Mouse (Mus musculus): ENCODE results near the gene Nop58. TPM values are rescaled to one million over a fixed set of nuclear protein-coding genes. Genes with fewer than 3 reads are reported as not detected.
"Not testable (repeated sequence)": the region's sequence is repeated elsewhere in the genome, so short reads cannot be mapped to it uniquely, and the experiment has no call there.

The Nop58 gene
- polyA plus RNA-seq (2015; fragmentation: Nextera tagmentation; extraction: Ambion mirVana): 172 and 181 TPM in 2 replicates

DNA sequence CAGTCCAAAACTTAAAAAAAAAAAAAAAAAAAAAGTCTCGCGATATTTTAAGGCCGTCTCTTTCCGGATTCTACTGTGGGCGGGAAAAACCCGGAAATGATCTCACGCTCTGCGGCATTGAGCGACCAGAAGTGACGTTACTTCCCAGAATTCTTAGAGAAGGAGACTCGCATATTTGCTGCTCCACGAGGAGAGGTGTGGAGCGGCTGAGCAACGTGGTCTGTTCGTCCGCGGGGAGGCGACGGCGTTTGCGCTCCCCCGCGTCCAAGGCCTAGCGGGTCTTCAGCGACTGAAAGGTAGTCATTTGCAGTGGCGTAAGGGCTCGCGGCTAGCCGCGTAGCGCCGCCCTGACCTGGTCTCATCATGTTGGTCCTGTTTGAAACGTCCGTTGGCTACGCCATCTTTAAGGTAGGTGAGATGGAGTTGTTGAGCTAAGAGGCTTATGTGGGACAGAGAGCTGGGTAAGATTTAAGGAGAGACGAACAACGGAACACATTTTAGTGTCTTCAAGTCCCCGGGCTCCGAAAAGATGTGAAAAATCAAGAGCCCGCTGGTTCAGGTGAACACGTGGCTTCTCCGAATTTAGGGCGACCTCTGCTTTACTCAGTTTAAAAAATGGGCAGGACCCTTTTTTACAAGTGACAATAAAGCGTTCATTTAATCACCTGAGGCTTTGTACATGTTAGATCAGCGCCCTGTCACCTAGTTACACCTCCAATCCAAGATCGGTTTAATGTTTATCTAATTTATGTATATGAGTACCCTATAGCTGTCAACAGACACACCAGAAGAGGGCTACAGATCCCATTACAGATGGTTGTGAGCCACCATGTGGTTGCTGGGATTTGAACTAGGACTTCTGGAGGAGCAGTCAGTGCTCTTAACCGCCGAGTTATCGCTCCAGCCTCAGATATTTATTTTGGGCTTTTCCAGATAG, at the start of gene Nop58:
Gene Nop58, plus strand, starts transcription at position 153 of the 937 bp plus-strand sequence.
- WGBS: under 1% methylated on average over 49 of the region's 49 CpGs
- peak; percentile 99 for ATAC-seq

DNA sequence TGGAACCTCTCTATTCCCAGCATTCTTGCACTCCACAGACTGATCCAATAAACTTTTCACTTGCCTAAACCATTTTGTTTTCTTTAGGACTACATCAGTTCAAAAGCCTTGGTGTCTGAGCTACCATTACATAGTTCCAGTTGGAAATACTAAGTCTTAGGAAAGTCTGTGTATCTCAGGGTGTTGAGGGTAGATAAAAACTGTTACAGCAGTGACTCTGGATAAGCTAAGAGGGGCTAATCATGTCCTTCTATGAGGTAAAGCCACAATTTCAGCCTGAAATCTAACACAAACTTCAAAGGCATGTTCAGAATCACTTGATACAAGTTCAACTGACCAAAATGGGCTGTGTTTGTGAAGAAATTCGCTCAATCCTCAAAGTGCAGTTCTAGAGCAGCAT, 48.4 kb upstream of the Nop58 start:
- Histone ChIP-seq H3K27ac (ENCODE audit: low read length) (no peak overlapping the region), H3K9ac (replicated peaks; ENCODE audit: low read depth, low read length) (no peak overlapping the region), H3K4me3 (replicated peaks; ENCODE audit: low read length) (no peak overlapping the region), H3K4me1 (replicated peaks; ENCODE audit: control insufficient read depth, insufficient read depth, low read length) (no peaks in the 10 kb centered on the region), H3K27me3 (replicated peaks; ENCODE audit: control insufficient read depth, insufficient read depth, low read length) (no peaks in the 10 kb centered on the region), H3K36me3 (ENCODE audit: control insufficient read depth, insufficient read depth) (peaks cover 3% of the 10 kb centered on the region; the same call in 1 of the 2 replicates), H3K4me2 (ENCODE audit: low read length) (no peak overlapping the region), H3K9me3 (ENCODE audit: control insufficient read depth, low read length) (no peaks in the 10 kb centered on the region)
- WGBS: 76% methylated on average over 1 of the region's 1 CpGs
- no peak for ATAC-seq

More for the DNA sequence above, at the start of gene Nop58:
- no peaks in the 10 kb centered on the region for H3K36me3 ChIP-seq (ENCODE audit: control insufficient read depth, insufficient read depth)
- H3K4me2 ChIP-seq (ENCODE audit: low read length): peak within 1 kb of the TSS; percentile 87
- peaks cover 7% of the 10 kb centered on the region; the same call in 1 of the 2 replicates for H3K27me3 ChIP-seq (replicated peaks; ENCODE audit: control insufficient read depth, insufficient read depth, low read length)
- peaks cover 19% of the 10 kb centered on the region for H3K4me1 ChIP-seq (replicated peaks; ENCODE audit: control insufficient read depth, insufficient read depth, low read length)
- no peaks in the 10 kb centered on the region for H3K9me3 ChIP-seq (ENCODE audit: control insufficient read depth, low read length)
- peak within 1 kb of the TSS; percentile 87 for H3K27ac ChIP-seq (ENCODE audit: low read length)
- H3K9ac ChIP-seq (replicated peaks; ENCODE audit: low read depth, low read length): peak within 1 kb of the TSS; percentile 79
- peak within 1 kb of the TSS; percentile 98 for H3K4me3 ChIP-seq (replicated peaks; ENCODE audit: low read length)

GRCm38 (mm10) chr1:59638371-59638770, 46.4 kb upstream of the Nop58 start:
- Histone ChIP-seq H3K36me3 (ENCODE audit: control insufficient read depth, insufficient read depth) (peaks cover 8% of the 10 kb centered on the region; the same call in 1 of the 2 replicates), H3K9ac (replicated peaks; ENCODE audit: low read depth, low read length) (no peak overlapping the region), H3K9me3 (ENCODE audit: control insufficient read depth, low read length) (no peaks in the 10 kb centered on the region), H3K4me1 (replicated peaks; ENCODE audit: control insufficient read depth, insufficient read depth, low read length) (no peaks in the 10 kb centered on the region), H3K27ac (ENCODE audit: low read length) (no peak overlapping the region), H3K4me2 (ENCODE audit: low read length) (no peak overlapping the region), H3K4me3 (replicated peaks; ENCODE audit: low read length) (no peak overlapping the region), H3K27me3 (replicated peaks; ENCODE audit: control insufficient read depth, insufficient read depth, low read length) (no peaks in the 10 kb centered on the region)
- ATAC-seq: no peak
- WGBS: 78% methylated on average over 3 of the region's 3 CpGs

- H3K36me3 ChIP-seq (ENCODE audit: control insufficient read depth, insufficient read depth): peaks cover 13% of the 10 kb centered on the region; the same call in 1 of the 2 replicates
- H3K27ac ChIP-seq (ENCODE audit: low read length): no peak overlapping the region
- WGBS: 95% methylated on average over 1 of the region's 1 CpGs
- H3K4me2 ChIP-seq (ENCODE audit: low read length): no peak overlapping the region
- H3K27me3 ChIP-seq (replicated peaks; ENCODE audit: control insufficient read depth, insufficient read depth, low read length): no peaks in the 10 kb centered on the region
- no peaks in the 10 kb centered on the region for H3K4me1 ChIP-seq (replicated peaks; ENCODE audit: control insufficient read depth, insufficient read depth, low read length)
- no peak overlapping the region for H3K4me3 ChIP-seq (replicated peaks; ENCODE audit: low read length)
- ATAC-seq: no peak
- no peaks in the 10 kb centered on the region for H3K9me3 ChIP-seq (ENCODE audit: control insufficient read depth, low read length)
- H3K9ac ChIP-seq (replicated peaks; ENCODE audit: low read depth, low read length): no peak overlapping the region
Observed at GRCm38 (mm10) chr1:59642488-59642887, 42.3 kb upstream of the Nop58 start.

DNA sequence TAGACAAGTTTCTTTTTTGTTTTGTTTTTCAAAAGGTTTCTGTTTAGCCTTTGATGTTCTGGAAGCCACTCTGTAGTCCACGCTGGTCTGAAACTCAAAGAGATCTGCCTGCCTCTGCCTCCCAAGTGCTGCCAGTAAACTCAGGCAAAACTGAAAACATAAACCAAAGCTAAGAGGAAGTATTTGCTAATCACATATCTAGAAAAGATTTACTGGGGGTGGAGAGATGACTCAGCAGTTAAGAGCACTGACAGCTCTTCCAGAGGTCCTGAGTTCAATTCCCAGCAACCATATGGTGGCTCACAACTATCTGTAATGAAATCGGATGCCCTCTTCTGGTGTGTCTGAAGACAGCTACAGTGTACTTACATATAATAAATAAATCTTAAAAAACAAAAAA, 38.3 kb upstream of the Nop58 start:
- H3K27me3 ChIP-seq (replicated peaks; ENCODE audit: control insufficient read depth, insufficient read depth, low read length); ATAC-seq; H3K27ac ChIP-seq (ENCODE audit: low read length); H3K4me3 ChIP-seq (replicated peaks; ENCODE audit: low read length); H3K9ac ChIP-seq (replicated peaks; ENCODE audit: low read depth, low read length); H3K9me3 ChIP-seq (ENCODE audit: control insufficient read depth, low read length); H3K4me1 ChIP-seq (replicated peaks; ENCODE audit: control insufficient read depth, insufficient read depth, low read length); H3K4me2 ChIP-seq (ENCODE audit: low read length): not testable (repeated sequence)
- WGBS: 93% methylated on average over 2 of the region's 2 CpGs
- peaks cover 11% of the 10 kb centered on the region for H3K36me3 ChIP-seq (ENCODE audit: control insufficient read depth, insufficient read depth)

GRCm38 (mm10) chr1:59651201-59651819, 33.5 kb upstream of the Nop58 start:
- H3K9ac ChIP-seq (replicated peaks; ENCODE audit: low read depth, low read length): no peak overlapping the region
- no peak overlapping the region for H3K4me3 ChIP-seq (replicated peaks; ENCODE audit: low read length)
- no peak for ATAC-seq
- H3K27me3 ChIP-seq (replicated peaks; ENCODE audit: control insufficient read depth, insufficient read depth, low read length): no peaks in the 10 kb centered on the region
- H3K27ac ChIP-seq (ENCODE audit: low read length): no peak overlapping the region
- no peak overlapping the region for H3K4me2 ChIP-seq (ENCODE audit: low read length)
- H3K4me1 ChIP-seq (replicated peaks; ENCODE audit: control insufficient read depth, insufficient read depth, low read length): no peaks in the 10 kb centered on the region
- H3K36me3 ChIP-seq (ENCODE audit: control insufficient read depth, insufficient read depth): peaks cover 13% of the 10 kb centered on the region
- 90% methylated on average over 3 of the region's 3 CpGs for WGBS
- H3K9me3 ChIP-seq (ENCODE audit: control insufficient read depth, low read length): no peaks in the 10 kb centered on the region

DNA sequence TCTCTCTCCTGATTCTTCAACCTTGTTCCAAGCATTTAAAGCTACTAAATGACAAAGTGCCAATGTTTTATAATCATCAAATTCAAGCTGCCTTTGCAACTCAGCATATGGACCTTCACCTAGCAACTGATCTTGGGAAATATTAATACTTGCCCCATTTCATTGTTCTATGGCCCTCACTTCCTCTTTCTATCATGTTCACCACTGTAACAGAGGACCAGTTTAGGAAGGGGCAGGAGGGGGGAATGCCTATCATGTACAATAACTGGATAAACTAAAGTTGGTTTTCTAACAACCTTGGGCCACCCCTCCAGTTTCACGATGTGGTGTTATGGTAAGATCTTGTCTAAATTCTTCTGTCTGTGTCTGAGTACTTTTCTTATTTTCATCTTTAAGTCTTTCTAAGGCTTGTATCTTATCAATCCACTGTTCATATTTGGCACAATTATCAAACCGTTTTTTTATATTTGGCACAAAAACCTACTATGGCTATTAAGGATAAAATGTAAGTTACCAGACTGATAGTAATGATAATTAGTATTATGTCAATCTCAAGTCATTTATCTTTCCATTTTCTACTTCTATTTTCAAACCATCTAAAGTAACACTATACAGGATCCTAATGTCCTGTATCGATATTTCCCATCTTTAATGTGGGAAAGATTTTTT, 31.4 kb upstream of the Nop58 start:
- H3K27ac ChIP-seq (ENCODE audit: low read length): no peak overlapping the region
- H3K36me3 ChIP-seq (ENCODE audit: control insufficient read depth, insufficient read depth): peaks cover 9% of the 10 kb centered on the region; the same call in 1 of the 2 replicates
- WGBS: 97% methylated on average over 3 of the region's 3 CpGs
- H3K4me2 ChIP-seq (ENCODE audit: low read length): no peak overlapping the region
- H3K4me3 ChIP-seq (replicated peaks; ENCODE audit: low read length): no peak overlapping the region
- H3K4me1 ChIP-seq (replicated peaks; ENCODE audit: control insufficient read depth, insufficient read depth, low read length): no peaks in the 10 kb centered on the region
- no peaks in the 10 kb centered on the region for H3K9me3 ChIP-seq (ENCODE audit: control insufficient read depth, low read length)
- no peak overlapping the region for H3K9ac ChIP-seq (replicated peaks; ENCODE audit: low read depth, low read length)
- no peak for ATAC-seq
- H3K27me3 ChIP-seq (replicated peaks; ENCODE audit: control insufficient read depth, insufficient read depth, low read length): no peaks in the 10 kb centered on the region

DNA sequence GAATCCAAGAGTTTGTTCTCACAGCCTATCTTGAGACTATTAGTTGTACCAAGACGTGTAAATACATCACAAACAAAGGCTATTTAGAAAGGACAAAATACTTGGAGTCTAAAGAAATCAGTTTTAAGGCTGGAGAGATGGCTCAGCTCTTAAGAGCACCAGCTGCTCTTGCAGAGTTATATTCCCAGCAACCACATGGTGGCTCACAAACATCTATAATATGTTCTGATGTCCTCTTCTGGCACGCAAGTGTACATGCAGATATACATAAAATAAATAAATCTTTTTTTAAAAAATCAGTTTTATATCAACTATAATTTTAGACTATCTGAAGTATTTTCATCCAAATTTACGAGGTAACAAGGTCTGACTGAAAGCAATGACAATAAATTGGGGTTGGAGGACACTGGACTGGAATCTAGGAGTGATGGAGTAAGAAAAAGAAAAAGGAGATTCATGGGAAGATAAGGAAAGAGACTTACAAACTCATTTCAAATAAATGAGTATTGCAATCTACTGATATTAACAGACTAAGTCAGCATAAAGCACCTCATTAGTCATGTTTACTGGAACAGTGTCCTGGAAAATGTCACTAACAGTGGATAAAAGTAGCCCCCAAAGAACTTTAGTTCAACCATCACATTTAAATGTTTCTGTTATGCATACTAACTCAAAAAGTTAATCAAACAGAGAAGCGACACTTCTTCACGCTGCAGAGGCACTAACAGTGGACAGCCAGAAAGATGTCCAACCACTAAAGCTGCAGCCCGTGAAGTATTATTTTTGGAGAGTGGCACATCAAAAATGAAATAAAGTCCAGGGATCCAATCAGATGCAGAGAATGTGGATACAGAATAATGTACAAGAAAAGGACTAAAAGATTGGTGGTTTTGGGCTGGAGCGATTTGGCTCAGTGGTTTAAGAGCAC, 28.3 kb upstream of the Nop58 start:
- Histone ChIP-seq H3K27ac (ENCODE audit: low read length) (no peak overlapping the region), H3K4me1 (replicated peaks; ENCODE audit: control insufficient read depth, insufficient read depth, low read length) (no peaks in the 10 kb centered on the region), H3K27me3 (replicated peaks; ENCODE audit: control insufficient read depth, insufficient read depth, low read length) (no peaks in the 10 kb centered on the region), H3K4me3 (replicated peaks; ENCODE audit: low read length) (no peak overlapping the region), H3K36me3 (ENCODE audit: control insufficient read depth, insufficient read depth) (peaks cover 7% of the 10 kb centered on the region; the same call in 1 of the 2 replicates), H3K9ac (replicated peaks; ENCODE audit: low read depth, low read length) (no peak overlapping the region), H3K9me3 (ENCODE audit: control insufficient read depth, low read length) (no peaks in the 10 kb centered on the region), H3K4me2 (ENCODE audit: low read length) (no peak overlapping the region)
- ATAC-seq: no peak
- WGBS: 92% methylated on average over 7 of the region's 7 CpGs

Measured in forebrain, embryonic 16.5 days (tissue).